Mouse (Mus musculus): ENCODE data around the gene Spata20.

Spata20 gene

DNA sequence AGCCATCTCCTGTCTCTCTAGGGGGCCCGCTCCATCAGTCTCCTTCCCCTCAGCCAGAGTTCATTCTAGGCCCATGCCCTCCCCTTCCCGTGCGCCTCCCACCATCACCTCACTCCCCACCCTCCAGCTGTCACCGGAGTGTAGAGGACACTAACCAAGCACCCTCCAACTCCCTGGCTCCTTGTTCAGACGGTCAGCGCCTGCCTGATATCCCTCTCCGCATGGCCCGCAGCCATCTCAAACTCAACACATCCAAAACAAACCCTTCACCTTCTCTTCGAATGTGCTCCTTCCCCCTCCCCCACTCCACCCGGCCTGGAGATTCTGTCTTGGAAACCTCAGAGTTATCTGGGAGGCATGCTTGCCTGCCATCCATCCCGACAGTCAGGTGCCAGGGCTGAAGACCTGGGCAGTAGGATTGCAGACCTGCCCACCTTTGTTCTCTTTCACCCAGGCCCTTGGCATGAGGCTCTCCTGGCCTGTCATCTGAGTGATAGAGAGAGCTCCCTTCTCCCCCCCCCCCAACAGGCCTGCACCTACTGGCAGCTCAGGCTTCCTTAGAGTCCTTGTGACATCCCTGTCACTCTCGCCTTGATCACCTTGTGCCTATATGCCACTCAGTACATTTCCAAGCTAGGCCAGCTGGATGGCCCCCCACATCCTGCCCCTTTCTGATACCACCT is 34.7 kb downstream of the Spata20 start:
- DNase-seq (ENCODE audit: low spot score) = no peak

DNA sequence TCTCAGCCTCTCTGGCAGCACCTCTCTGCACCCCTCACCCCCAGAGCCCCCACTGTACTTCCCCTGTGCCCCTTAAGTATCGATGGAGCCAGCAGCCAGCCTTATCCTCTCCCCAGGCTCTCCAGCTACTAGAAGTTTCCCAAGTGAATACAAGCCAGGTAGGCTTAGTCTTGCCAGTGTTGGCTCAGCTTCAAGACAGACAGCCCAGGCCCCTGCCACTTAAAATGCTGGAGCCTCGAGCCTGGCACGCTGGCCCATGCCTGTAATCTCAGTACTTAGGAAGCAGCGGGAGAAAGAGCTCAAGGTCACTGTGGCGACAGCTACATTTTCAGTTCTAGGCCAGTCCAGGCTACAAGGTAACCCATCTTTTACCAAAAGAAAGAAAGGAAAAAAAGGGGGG is 36.1 kb downstream of the Spata20 start:
- DNase-seq (ENCODE audit: low spot score) = no peak

DNA sequence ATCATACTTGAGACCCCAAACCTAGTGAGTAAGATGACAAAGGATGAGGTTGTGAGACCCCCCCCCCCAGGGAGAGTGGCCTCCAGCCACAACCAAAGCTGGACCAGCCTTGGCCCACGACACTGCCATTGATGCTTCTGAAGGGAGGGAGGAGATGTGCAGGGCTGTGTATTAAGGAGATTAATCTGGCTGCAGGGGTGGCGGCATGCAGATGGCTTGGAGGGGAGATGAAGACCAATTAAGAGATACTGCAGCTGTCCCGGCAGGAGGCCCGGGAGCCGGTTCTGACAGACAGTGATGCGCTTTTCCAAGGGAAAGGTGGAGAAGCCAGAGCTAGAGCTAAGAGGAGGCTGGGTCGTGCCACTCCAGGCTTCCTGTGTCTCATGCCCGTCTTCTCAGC is 36.7 kb downstream of the Spata20 start:
- DNase-seq (ENCODE audit: low spot score) = no peak

DNA sequence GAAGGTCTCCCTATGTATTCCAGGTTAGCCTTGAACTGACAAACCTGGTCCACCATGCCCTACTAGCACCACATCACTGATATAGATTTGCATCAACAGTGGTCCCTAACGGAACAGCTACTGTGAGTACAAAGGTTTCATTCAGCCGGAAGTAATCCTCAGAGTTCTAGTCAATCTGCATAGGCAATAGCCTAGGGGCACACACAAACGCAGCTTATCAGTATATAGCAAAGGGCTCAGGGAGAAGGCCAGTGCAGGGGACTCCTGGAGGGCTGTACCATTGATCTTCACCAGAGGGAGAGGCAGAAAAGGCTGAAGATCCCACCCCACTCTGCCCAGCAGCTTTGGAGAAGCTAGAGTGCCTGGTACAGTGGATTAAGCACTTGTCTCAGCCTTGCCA is 39.0 kb downstream of the Spata20 start:
- DNase-seq (ENCODE audit: low spot score) = no peak

DNA sequence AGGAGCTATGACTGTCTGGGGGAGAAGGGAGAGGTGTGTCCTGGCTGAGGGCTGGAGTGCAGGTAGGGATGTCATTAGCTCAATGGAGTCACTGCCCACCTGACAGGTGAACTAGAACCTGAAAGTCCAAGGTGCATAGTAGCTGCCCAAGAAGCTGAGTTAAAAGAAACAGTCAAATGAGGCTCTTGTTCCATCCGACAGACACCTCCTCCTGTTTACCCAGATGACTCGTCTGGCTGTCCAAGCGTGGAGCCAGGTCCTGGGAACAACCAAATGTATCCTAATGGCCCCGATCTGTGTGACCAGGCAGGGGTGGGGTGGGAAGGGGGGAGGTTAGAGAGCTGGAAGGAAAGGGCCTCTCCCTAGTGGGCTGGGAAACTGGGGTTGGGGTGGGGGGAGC is 40.7 kb downstream of the Spata20 start:
- DNase-seq (ENCODE audit: low spot score) = no peak

DNA sequence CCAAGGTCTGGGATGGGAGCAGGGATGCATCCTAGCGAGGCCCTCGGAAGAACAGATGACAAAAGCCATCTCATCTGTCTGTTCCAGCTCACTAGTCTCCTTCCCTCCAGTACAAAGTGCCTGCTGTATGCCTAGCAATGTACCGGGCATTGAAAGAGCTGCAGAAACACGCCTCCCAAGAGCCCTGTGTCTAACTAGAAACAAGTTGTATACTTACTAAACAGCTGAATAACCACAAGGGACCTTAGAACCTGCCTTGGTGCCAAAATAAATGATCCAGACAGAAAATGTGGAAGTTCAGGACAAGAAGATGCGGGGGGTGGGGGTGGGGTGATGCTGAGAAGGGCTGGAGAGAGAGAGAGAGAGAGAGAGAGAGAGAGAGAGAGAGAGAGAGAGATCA is 41.1 kb downstream of the Spata20 start:
- no peak for DNase-seq (ENCODE audit: low spot score)

DNA sequence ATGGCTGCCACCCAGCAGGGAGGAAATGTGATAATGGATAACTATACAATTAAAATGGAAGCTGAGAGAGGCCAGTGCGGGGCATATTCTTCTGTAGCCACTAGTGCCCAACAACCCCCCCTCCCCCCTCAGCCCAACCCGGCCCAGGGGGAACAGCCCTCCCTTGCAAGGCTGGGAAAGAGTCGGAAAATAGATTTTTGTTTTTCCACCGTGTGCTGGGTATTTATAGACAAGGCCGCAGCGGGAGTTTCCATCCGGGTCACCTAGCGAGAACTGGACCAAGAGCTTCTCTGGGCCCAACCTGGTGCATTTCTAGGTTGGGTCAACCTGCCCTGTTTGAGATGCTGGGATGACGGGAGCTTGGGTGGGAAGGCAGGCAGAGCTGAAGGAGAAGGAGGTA is 44.2 kb downstream of the Spata20 start:
- no peak for DNase-seq (ENCODE audit: low spot score)

DNA sequence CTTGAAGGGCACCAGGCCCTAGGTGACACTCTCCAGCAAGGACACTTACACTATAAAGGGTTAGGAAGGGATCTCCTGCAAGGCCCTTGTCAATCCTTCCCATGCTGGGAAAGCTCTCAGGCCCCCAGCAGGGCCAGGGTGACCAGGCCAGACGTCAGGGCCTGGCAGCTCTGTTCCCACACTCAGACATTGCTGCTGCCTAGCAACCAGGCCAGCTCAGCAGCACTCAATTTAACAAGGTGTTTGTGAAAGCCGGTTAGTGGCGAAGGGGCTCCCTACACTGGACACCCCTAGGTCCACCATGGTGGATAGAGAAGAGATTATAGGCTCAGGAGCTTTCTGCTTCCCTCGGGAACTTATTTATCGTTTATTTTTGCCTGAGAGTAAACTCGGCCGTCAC is 44.9 kb downstream of the Spata20 start:
- no peak for DNase-seq (ENCODE audit: low spot score)

DNA sequence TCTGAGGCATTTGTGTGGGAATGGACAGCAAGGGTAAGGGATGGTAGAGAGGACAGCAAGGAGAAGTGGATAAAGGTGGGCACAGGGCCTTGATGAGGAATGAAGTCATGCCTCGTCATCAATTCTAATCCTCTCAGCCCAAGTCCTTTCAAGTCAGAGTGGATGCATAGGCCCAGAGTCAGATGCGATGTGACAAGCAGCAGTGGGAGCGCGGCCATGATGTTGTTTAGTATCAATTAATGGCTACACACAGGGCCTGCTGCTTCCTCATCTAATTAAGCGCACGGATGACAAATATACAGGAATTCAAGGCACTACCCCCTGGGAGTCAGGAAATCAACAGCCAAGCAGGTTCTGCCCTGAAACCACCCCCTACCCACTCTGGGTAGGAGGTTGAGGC is 45.6 kb downstream of the Spata20 start:
- no peak for DNase-seq (ENCODE audit: low spot score)

DNA sequence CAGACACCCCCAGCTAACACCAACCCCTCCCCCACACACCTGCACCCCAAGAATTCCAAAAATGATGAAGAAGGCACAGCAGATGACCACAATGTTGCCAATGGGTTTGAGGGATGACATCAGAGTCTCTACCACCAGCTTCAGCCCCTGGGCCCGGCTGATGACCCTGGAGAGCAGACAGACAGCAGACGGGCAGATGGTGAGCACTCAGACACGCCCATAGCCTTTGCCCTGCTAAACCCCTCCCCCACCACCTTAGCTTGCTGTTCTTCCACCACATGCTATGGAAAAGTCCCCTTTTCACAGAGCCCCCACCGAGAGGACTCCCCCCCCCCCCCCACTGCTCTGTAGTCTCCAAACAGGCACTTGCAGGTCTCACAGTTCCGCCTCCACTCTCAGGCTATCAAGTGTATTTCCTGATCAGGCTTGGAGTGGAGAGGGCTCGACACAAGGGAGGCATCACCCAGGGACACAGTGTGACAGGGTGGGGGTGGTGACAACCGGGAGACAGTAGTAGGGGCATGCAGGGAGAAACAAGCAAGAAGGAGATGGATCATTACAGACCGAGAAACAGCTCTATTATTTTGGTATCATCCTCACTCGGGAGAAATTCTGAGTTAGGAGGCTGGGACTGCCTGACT is 56.8 kb downstream of the Spata20 start:
- DNase-seq (ENCODE audit: low spot score) = no peak
